Mouse (Mus musculus) intestine, embryonic 15.5 days (tissue): ENCODE data around the gene Ms4a6d. TPM values are rescaled to one million over a fixed set of nuclear protein-coding genes. Genes with fewer than 3 reads are reported as not detected.
"Not testable (repeated sequence)": the region's sequence is repeated elsewhere in the genome, so short reads cannot be mapped to it uniquely, and the experiment has no call there.

Experiments
- ATAC-seq: fragments of 200-750 bp; cut with Nextera tagmentation; 2 replicates; pipeline ENCODE4 v1.8.0; 2017; ENCODE audit warnings: moderate TSS enrichment, moderate library complexity
- H3K27ac ChIP-seq: fragments of 300-500 bp; sonication (generic); 2 replicates; pipeline ENCODE4 v1.5.1; 2015; ENCODE audit warnings: mild to moderate bottlenecking, inconsistent platforms
- H3K27me3 ChIP-seq: fragments of 300-500 bp; sonication (generic); replicated peaks from 2 replicates; pipeline ENCODE4 v1.6.1; 2015; ENCODE audit warnings: inconsistent platforms
- H3K36me3 ChIP-seq: fragments of 300-500 bp; sonication (generic); 2 replicates; pipeline ENCODE4 v1.6.1; 2015; ENCODE audit warnings: inconsistent platforms
- H3K4me1 ChIP-seq: fragments of 300-500 bp; sonication (generic); replicated peaks from 2 replicates; pipeline ENCODE4 v1.6.1; 2015; ENCODE audit warnings: inconsistent platforms
- H3K4me2 ChIP-seq: fragments of 300-500 bp; sonication (generic); replicated peaks from 2 replicates; pipeline ENCODE4 v1.6.1; 2015; ENCODE audit warnings: mild to moderate bottlenecking, inconsistent platforms
- H3K4me3 ChIP-seq: fragments of 300-500 bp; sonication (generic); replicated peaks from 2 replicates; pipeline ENCODE4 v1.5.1; 2015; ENCODE audit warnings: inconsistent platforms
- H3K9ac ChIP-seq: fragments of 300-500 bp; sonication (generic); 2 replicates; pipeline ENCODE4 v1.6.1; 2015; ENCODE audit warnings: inconsistent platforms
- H3K9me3 ChIP-seq: fragments of 300-500 bp; sonication (generic); 2 replicates; pipeline ENCODE4 v1.6.1; 2016; ENCODE audit warnings: inconsistent platforms
- WGBS: fragments of 180-500 bp; shearing (Covaris S2); methylation state at CpG from one replicate; pipeline ENCODE4 v1.1.7; 2015; 5-methylcytosine and 5-hydroxymethylcytosine counted together
- polyA plus RNA-seq: library from polyadenylated mRNA; unstranded; fragments of >200 nt; fragmentation: Nextera tagmentation; extraction: Ambion mirVana; gene quantifications from 2 replicates; pipeline ENCODE4 v1.2.1, GENCODE M21; 2015

Gene Ms4a6d
- polyA plus RNA-seq, 1 experiment from 2014 or later: 6.4 TPM

DNA sequence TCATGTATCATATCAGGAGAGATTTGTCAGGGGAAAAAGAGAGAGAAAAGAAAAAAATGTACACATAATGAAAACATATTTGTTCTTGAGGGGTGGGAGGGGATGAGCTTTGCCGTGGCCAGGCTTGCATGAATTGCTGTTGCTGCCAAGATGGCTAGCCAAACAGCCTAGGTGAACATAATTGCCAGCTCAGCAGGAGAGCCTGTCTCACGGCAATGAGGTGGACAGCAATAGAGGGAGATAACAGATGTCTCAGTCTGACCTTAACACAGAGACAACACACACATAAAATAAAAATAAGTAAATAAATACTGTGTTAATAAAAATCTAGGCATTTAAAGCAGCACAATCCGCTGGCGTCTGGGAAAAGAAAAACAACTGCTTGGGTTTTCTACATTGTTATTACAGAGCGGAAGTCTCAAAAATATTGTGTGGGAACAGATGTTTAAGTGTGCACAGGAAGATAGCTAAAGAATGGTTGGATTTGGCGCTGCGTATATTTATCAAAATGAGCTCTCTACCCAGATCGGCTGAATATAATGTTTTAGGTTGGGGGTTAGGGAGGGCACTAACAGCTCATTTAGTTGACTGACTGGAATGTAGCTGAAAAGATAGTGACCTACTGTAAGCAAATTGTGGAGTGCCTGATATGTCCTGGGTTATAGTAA, 9.3 kb upstream of the Ms4a6d start:
- Histone ChIP-seq H3K9ac (no peak overlapping the region), H3K4me2 (no peak overlapping the region), H3K27ac (no peak overlapping the region), H3K27me3 (no peaks in the 10 kb centered on the region), H3K4me3 (no peak overlapping the region), H3K4me1 (no peaks in the 10 kb centered on the region), H3K36me3 (no peaks in the 10 kb centered on the region), H3K9me3 (no peaks in the 10 kb centered on the region)
- whole genome bisulfite sequencing: 53% methylated on average over 8 of the region's 8 CpGs
- no peak for ATAC-seq

DNA sequence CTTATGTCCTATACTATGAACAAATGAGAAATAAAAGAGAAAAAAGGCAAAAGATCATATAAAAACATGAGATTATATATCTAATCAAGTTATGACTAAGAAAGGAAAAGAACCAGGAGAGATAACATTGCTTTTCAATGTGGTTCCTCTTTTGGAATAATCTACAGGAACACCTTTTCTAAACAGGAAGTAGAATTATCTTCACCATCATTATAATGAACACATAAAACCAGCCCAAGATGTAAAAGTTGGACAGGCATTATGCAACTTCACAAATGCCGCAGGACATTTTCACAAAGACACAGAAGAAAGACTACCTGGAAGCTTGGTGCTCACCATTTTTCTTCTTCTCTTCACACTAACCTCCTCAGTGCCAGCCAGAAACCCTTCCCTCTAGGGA, 8.4 kb upstream of the Ms4a6d start:
- H3K4me2 ChIP-seq: no peak overlapping the region
- no peak overlapping the region for H3K9ac ChIP-seq
- WGBS: 89% methylated on average over 1 of the region's 1 CpGs
- no peaks in the 10 kb centered on the region for H3K4me1 ChIP-seq
- no peaks in the 10 kb centered on the region for H3K27me3 ChIP-seq
- no peak overlapping the region for H3K4me3 ChIP-seq
- no peaks in the 10 kb centered on the region for H3K36me3 ChIP-seq
- no peaks in the 10 kb centered on the region for H3K9me3 ChIP-seq
- no peak for ATAC-seq
- H3K27ac ChIP-seq: no peak overlapping the region

- Histone ChIP-seq H3K4me3 (no peak overlapping the region), H3K9ac (no peak overlapping the region), H3K36me3 (no peaks in the 10 kb centered on the region), H3K9me3 (no peaks in the 10 kb centered on the region), H3K4me1 (no peaks in the 10 kb centered on the region), H3K27me3 (no peaks in the 10 kb centered on the region), H3K27ac (no peak overlapping the region), H3K4me2 (no peak overlapping the region)
- no peak for ATAC-seq
- 30% methylated on average over 2 of the region's 2 CpGs for WGBS
Observed at GRCm38 (mm10) chr19:11612293-11612692, 7.6 kb upstream of the Ms4a6d start.

GRCm38 (mm10) chr19:11611541-11611945, 6.9 kb upstream of the Ms4a6d start:
- H3K4me3 ChIP-seq: no peak overlapping the region
- WGBS: 11% methylated on average over 6 of the region's 6 CpGs
- H3K9me3 ChIP-seq: no peaks in the 10 kb centered on the region
- no peak overlapping the region for H3K27ac ChIP-seq
- H3K36me3 ChIP-seq: no peaks in the 10 kb centered on the region
- no peak overlapping the region for H3K9ac ChIP-seq
- ATAC-seq: peak; percentile 66; the same call in 1 of the 2 replicates
- H3K27me3 ChIP-seq: no peaks in the 10 kb centered on the region
- H3K4me2 ChIP-seq: no peak overlapping the region
- H3K4me1 ChIP-seq: no peaks in the 10 kb centered on the region

- H3K36me3 ChIP-seq: no peaks in the 10 kb centered on the region
- no peak for ATAC-seq
- no peaks in the 10 kb centered on the region for H3K4me1 ChIP-seq
- no peak overlapping the region for H3K9ac ChIP-seq
- no peaks in the 10 kb centered on the region for H3K27me3 ChIP-seq
- WGBS: 18% methylated on average over 1 of the region's 1 CpGs
- H3K4me2 ChIP-seq: no peak overlapping the region
- H3K4me3 ChIP-seq: no peak overlapping the region
- no peaks in the 10 kb centered on the region for H3K9me3 ChIP-seq
- H3K27ac ChIP-seq: no peak overlapping the region
Observed at GRCm38 (mm10) chr19:11608172-11608571, 3.5 kb upstream of the Ms4a6d start.

GRCm38 (mm10) chr19:11602026-11602425, 2.6 kb downstream of the Ms4a6d start:
- Histone ChIP-seq H3K4me3 (no peak overlapping the region), H3K4me2 (no peak overlapping the region), H3K27me3 (no peaks in the 10 kb centered on the region), H3K9ac (no peak overlapping the region), H3K27ac (no peak overlapping the region), H3K4me1 (no peaks in the 10 kb centered on the region), H3K36me3 (no peaks in the 10 kb centered on the region), H3K9me3 (no peaks in the 10 kb centered on the region)
- ATAC-seq: no peak; the same call in 1 of the 2 replicates
- 79% methylated on average over 2 of the region's 2 CpGs for whole genome bisulfite sequencing

GRCm38 (mm10) chr19:11601349-11601748, 3.3 kb downstream of the Ms4a6d start:
- WGBS: 85% methylated on average over 3 of the region's 3 CpGs
- ATAC-seq: no peak
- Histone ChIP-seq H3K4me2 (no peak overlapping the region), H3K36me3 (no peaks in the 10 kb centered on the region), H3K9me3 (no peaks in the 10 kb centered on the region), H3K9ac (no peak overlapping the region), H3K27ac (no peak overlapping the region), H3K4me1 (no peaks in the 10 kb centered on the region), H3K4me3 (no peak overlapping the region), H3K27me3 (no peaks in the 10 kb centered on the region)

DNA sequence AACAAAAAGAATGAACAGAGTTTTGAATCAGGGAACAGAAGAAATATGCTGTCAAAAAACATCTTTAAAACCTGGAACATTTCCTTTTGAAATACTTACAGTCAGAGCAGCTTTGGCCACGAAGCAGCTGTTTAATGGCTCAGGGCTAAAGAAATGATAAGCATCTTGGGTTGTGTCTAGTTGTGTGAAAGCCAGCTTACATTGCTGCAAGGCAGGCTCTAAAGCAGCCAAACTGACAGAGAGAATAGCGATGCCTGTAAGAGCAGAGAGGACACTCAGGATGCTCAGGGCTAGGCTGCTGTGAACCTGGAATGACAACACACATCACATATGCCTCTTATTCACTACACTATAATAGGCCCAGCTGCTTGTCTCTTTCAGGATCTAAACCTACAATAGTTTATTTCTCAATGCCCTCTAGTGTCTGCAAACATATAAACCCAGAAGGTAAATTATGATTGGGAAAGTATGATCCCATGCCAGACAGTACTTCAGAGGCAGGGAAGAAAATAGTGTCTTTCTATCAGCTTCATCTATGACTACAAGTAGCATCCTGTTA, 14.7 kb downstream of the Ms4a6d start:
- ATAC-seq: no peak
- no peak overlapping the region for H3K27ac ChIP-seq
- H3K36me3 ChIP-seq: no peaks in the 10 kb centered on the region
- H3K4me3 ChIP-seq: no peak overlapping the region
- no peak overlapping the region for H3K9ac ChIP-seq
- 66% methylated on average over 2 of the region's 2 CpGs for WGBS
- no peaks in the 10 kb centered on the region for H3K9me3 ChIP-seq
- H3K4me1 ChIP-seq: no peaks in the 10 kb centered on the region
- H3K27me3 ChIP-seq: no peaks in the 10 kb centered on the region
- H3K4me2 ChIP-seq: no peak overlapping the region

DNA sequence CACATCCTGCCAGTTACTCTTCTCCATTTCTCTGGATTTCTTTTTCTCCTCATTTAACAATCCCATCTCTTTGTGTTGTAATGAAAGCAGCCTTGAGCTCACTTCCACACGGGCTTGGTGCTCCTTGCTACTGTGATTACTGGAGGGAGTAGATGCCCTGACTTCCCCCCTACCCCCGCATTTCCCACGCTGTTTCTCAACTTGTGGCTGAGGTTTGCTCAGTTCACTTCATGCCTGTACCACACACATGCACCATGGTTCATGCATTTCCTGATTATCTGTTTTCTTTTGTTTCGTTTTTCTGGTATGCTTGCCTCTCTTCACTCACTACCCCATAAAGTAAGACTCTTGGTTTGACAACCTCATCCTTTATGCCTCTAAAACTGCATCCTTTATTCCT, 15.4 kb downstream of the Ms4a6d start:
- 68% methylated on average over 4 of the region's 4 CpGs for WGBS
- no peaks in the 10 kb centered on the region for H3K4me1 ChIP-seq
- ATAC-seq: no peak
- no peak overlapping the region for H3K27ac ChIP-seq
- H3K9me3 ChIP-seq: no peaks in the 10 kb centered on the region
- H3K4me3 ChIP-seq: no peak overlapping the region
- no peaks in the 10 kb centered on the region for H3K36me3 ChIP-seq
- H3K9ac ChIP-seq: no peak overlapping the region
- no peak overlapping the region for H3K4me2 ChIP-seq
- no peaks in the 10 kb centered on the region for H3K27me3 ChIP-seq

GRCm38 (mm10) chr19:11574965-11575364, 29.7 kb downstream of the Ms4a6d start:
- Histone ChIP-seq H3K36me3 (no peaks in the 10 kb centered on the region), H3K4me3 (no peak overlapping the region), H3K27ac (no peak overlapping the region), H3K4me1 (no peaks in the 10 kb centered on the region), H3K9me3 (no peaks in the 10 kb centered on the region), H3K4me2 (no peak overlapping the region), H3K9ac (no peak overlapping the region), H3K27me3 (no peaks in the 10 kb centered on the region)
- WGBS: 90% methylated on average over 8 of the region's 8 CpGs
- no peak for ATAC-seq

DNA sequence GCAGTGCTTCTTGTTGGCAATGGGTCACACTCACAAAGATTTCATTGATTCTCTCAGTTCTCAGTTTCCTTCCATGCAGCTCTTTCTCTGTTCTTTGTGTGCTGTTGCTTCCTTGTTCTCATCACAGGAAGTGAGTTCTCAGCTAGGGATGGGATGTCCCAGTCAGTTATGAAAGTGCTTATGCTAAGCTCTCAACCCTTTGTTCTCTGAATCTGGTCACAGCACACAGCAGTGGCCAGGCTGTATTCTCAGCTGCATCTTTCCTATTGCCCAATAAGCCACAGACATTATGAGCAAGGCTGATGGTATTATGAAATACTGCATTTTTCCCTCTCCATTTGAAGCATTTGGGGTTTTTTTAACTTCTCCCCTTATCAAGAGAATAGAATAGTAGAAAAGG, 45.1 kb downstream of the Ms4a6d start:
- H3K4me3 ChIP-seq, H3K4me2 ChIP-seq, H3K36me3 ChIP-seq, H3K9me3 ChIP-seq, H3K9ac ChIP-seq, H3K27ac ChIP-seq, H3K27me3 ChIP-seq, ATAC-seq, H3K4me1 ChIP-seq: not testable (repeated sequence)

- no peak for ATAC-seq
- no peak overlapping the region for H3K4me3 ChIP-seq
- H3K9ac ChIP-seq: no peak overlapping the region
- H3K4me1 ChIP-seq: no peaks in the 10 kb centered on the region
- no peaks in the 10 kb centered on the region for H3K9me3 ChIP-seq
- H3K27ac ChIP-seq: no peak overlapping the region
- H3K4me2 ChIP-seq: no peak overlapping the region
- H3K36me3 ChIP-seq: no peaks in the 10 kb centered on the region
- 88% methylated on average over 5 of the region's 5 CpGs for WGBS
- no peaks in the 10 kb centered on the region for H3K27me3 ChIP-seq
Observed at GRCm38 (mm10) chr19:11554726-11555125, 49.9 kb downstream of the Ms4a6d start.

GRCm38 (mm10) chr19:11547911-11548310, 56.7 kb downstream of the Ms4a6d start:
- Histone ChIP-seq H3K4me1 (no peaks in the 10 kb centered on the region), H3K36me3 (no peaks in the 10 kb centered on the region), H3K9me3 (no peaks in the 10 kb centered on the region), H3K4me3 (no peak overlapping the region), H3K27me3 (no peaks in the 10 kb centered on the region), H3K4me2 (no peak overlapping the region), H3K27ac (no peak overlapping the region), H3K9ac (no peak overlapping the region)
- ATAC-seq: no peak
